Comparison of ENCODE assay signal across 9 mouse cellular contexts in the genomic region with DNA sequence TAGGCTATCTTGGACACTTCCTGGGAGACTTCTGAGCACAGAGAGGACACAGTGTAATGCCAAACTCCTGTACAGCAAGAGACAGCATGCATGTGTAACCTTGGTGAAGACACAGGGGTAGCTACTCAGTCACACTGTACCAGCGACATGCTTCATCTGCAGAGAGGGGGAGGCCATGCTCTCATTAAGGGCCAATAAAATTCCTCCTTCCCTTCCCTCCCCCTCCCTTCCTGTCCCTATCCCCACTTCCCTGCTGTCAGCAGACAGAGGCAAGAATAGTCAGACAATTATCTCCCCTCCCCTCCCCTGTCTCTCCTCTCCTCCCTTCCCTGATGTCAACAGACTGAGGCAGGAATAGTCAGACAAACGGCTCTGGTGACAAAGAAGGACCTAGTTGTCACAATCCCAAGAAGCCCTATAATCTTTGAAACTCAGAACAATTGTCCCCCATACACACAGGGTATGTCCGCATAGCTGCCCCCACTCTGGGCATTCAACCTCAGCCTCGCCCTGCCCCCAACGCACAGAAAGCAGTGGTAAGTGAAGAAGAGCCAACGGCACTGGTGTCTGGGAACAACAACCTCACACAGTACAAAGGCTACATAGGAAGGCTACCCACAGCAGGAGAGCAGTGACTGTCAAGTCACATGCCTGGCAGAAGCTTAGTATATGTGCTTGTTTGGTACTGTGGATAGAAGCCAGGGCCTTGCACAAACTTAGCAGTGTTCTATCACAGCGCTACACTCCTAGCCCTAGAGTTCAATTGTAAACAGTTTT. TPM values are rescaled to one million over a fixed set of nuclear protein-coding genes. Genes with fewer than 3 reads are reported as not detected.
A peak's percentile ranks its signal among the peaks of the same experiment; 100 is the strongest.
DNase-seq lines count a peak whose midpoint lies in the region; ATAC-seq lines count a peak whose summit lies in the region.
"Had no signal": no experiment of that assay in that cellular context is flagged by ENCODE, and none has a peak within 500 bp of the region (broad histone marks: within the 10 kb centered on the region; RNA-seq: fewer than 3 reads in every experiment).

No protein-coding gene starts in this region.

- WGBS in intestine, embryonic 16.5 days = 33% methylated on average over 7 of the region's 7 CpGs
- WGBS in midbrain, embryonic 12.5 days = 23% methylated on average over 7 of the region's 7 CpGs

- no peaks in the 10 kb centered on the region for H3K9me3 ChIP-seq in intestine, embryonic 16.5 days (ENCODE audit: control insufficient read depth, low read length)
- no peaks in the 10 kb centered on the region for H3K9me3 ChIP-seq in midbrain, embryonic 12.5 days

- H3K4me1 ChIP-seq in intestine, embryonic 16.5 days (ENCODE audit: control insufficient read depth, insufficient read depth, low read length) = peaks cover 17% of the 10 kb centered on the region
- H3K4me1 ChIP-seq in midbrain, embryonic 12.5 days = peaks cover 38% of the 10 kb centered on the region

- peak; percentile 47 to 57 for DNase-seq in cerebellum, postnatal 10 days
- no peak for DNase-seq in cerebellum, adult 8-10 months
- DNase-seq in CD4-positive, CD25-positive, alpha-beta regulatory T cell, adult 2 months (ENCODE audit: low read depth, low spot score) = peak; percentile 36
- peak; percentile 78 for DNase-seq in fat pad, adult 2 months (ENCODE audit: extremely low read depth, low read depth, low spot score)
- DNase-seq in right cerebral cortex, postnatal 36 days (ENCODE audit: low spot score in 2 of 2) = no peak

- H3K4me2 ChIP-seq in intestine, embryonic 16.5 days (ENCODE audit: low read depth, low read length) = no peak overlapping the region
- H3K4me2 ChIP-seq in midbrain, embryonic 12.5 days (replicated peaks) = peak overlapping the region; percentile 24

- no peak overlapping the region for H3K4me3 ChIP-seq in intestine, embryonic 16.5 days (ENCODE audit: low read length)
- no peak overlapping the region for H3K4me3 ChIP-seq in midbrain, embryonic 12.5 days

- H3K36me3 ChIP-seq in intestine, embryonic 16.5 days (ENCODE audit: control insufficient read depth, insufficient read depth, low read length) = no peaks in the 10 kb centered on the region
- H3K36me3 ChIP-seq in midbrain, embryonic 12.5 days = no peaks in the 10 kb centered on the region

- no peaks in the 10 kb centered on the region for H3K27me3 ChIP-seq in intestine, embryonic 16.5 days (replicated peaks; ENCODE audit: control insufficient read depth, insufficient read depth, low read length)
- no peaks in the 10 kb centered on the region for H3K27me3 ChIP-seq in midbrain, embryonic 12.5 days

- H3K27ac ChIP-seq in intestine, embryonic 16.5 days (ENCODE audit: low read length) = no peak overlapping the region; the same call in 1 of the 2 replicates
- H3K27ac ChIP-seq in midbrain, embryonic 12.5 days (replicated peaks) = peak overlapping the region; percentile 83

- peak; percentile 50; the same call in 1 of the 2 replicates for ATAC-seq in intestine, embryonic 16.5 days
- ATAC-seq in midbrain, embryonic 12.5 days (ENCODE audit: low FRiP score, low read depth) = peak; percentile 74
- no peak for ATAC-seq in erythroblast, adult 5-6 weeks (replicated peaks; ENCODE audit: low FRiP score, poor library complexity, severe bottlenecking)

- no peak overlapping the region for H3K9ac ChIP-seq in intestine, embryonic 16.5 days (ENCODE audit: low read depth, low read length)
- H3K9ac ChIP-seq in midbrain, embryonic 12.5 days (replicated peaks) = no peak overlapping the region

RNA-seq across cellular contexts. Expression of a gene that starts 28.8 kb away (rescaled TPM):
- polyA plus RNA-seq in intestine, embryonic 16.5 days (2015; fragmentation: Nextera tagmentation; extraction: Ambion mirVana) = 20.7 and 21.3 TPM in 2 replicates
- 22.7 and 23.7 TPM in 2 replicates for polyA plus RNA-seq in midbrain, embryonic 12.5 days (2016; fragmentation: Nextera tagmentation; extraction: Ambion mirVana)
- total RNA-seq in erythroblast, adult 5-6 weeks (2015; ENCODE audit: low replicate concordance) = 4.8 and 11.7 TPM in 2 replicates
- total RNA-seq in erythroblast, adult 5-6 weeks (2017; ENCODE audit: low replicate concordance) = 17.1 and 19.5 TPM in 2 replicates

RNA-seq across cellular contexts. Expression of a gene that starts 57.1 kb away (rescaled TPM):
- 0.18 TPM in 1 of 2 replicates, not detected in the other for polyA plus RNA-seq in intestine, embryonic 16.5 days (2015; fragmentation: Nextera tagmentation; extraction: Ambion mirVana)
- 0.84 and 1.0 TPM in 2 replicates for polyA plus RNA-seq in midbrain, embryonic 12.5 days (2016; fragmentation: Nextera tagmentation; extraction: Ambion mirVana)
- total RNA-seq in erythroblast, adult 5-6 weeks (2015; ENCODE audit: low replicate concordance) = not detected in 2 replicates
- not detected in 2 replicates for total RNA-seq in erythroblast, adult 5-6 weeks (2017; ENCODE audit: low replicate concordance)
- total RNA-seq: heart, postnatal 36 days had no signal

Comparison
In these comparisons a context has a peak if more than half of its experiments do, and no peak if none do; other contexts are left out.
1. DNase-seq: peak in cerebellum, postnatal 10 days (2 of 2), CD4-positive, CD25-positive, alpha-beta regulatory T cell, adult 2 months (single experiment) and fat pad, adult 2 months (single experiment); none in cerebellum, adult 8-10 months (single experiment) and right cerebral cortex, postnatal 36 days (0 of 2).